Mouse (Mus musculus): ENCODE data around the gene Gen1. TPM values are rescaled to one million over a fixed set of nuclear protein-coding genes. Genes with fewer than 3 reads are reported as not detected.

Gene Gen1
- polyA plus RNA-seq, 3 experiments from 2014 or later = 1.4 to 10.4 (median 1.7) TPM

Other genes with a start within 250 kb of the Gen1 start
- gene Kcns3, start 114.7 kb downstream of the Gen1 start, polyA plus RNA-seq (2017; shearing (Covaris generic)) = not detected
- not detected for gene Msgn1, start 56.8 kb downstream of the Gen1 start, polyA plus RNA-seq (2017; shearing (Covaris generic))
- 100 to 1,000 TPM; 102 to 185 (median 183) TPM for gene Smc6, start 85 bp upstream of the Gen1 start, polyA plus RNA-seq (2017; shearing (Covaris generic))
- gene Vsnl1, start 170.8 kb upstream of the Gen1 start, polyA plus RNA-seq (2017; shearing (Covaris generic)) = not detected
- not detected for gene Rad51ap2, start 190.3 kb upstream of the Gen1 start, polyA plus RNA-seq (2017; shearing (Covaris generic))

All from inflammation-experienced regulatory T-cells, adult 6 months (primary cell).